Mouse (Mus musculus): ENCODE measurements around the gene Shank2.

Gene Shank2

DNA sequence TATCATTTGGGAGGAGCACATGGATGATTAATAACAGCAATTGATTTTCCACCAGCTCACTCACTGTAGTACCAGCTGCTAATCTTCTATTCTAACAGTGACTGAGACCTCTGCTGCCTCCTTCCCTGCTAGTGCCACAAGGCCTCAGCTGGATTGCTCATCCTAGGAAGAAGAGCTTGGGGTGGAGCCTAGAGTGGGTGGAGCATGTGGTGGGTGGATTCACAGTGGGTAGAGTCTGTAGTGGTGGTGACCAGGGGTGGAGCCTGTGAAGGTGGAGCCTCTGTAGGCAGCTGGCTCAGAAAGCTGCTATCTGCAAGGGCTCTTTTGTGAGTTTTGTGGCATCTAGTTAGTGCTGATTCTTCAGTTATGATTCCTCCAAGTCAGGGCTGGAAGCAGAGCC, 334.9 kb downstream of the Shank2 start:
- no peak for DNase-seq (ENCODE audit: low read depth, low spot score)

DNA sequence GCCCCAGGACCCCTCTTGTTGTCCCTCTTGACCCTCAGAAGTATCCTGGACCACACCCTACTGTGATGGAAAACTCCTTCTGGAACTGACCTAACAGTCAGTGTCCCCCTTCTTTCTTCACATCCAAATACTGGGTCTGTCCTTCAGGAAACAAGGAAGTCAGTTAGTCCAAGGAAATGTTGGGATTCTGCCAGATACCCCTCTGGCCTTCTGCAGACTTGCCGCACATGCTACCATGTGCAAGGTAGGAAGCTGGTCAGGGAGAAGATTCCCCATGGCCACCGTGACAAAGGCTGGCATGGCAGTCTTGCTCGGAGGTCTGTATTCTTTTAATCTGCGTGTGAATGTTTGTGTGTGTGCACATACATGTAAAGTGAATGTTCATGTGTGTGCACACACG, 337.0 kb downstream of the Shank2 start:
- no peak for DNase-seq (ENCODE audit: low read depth, low spot score)

DNA sequence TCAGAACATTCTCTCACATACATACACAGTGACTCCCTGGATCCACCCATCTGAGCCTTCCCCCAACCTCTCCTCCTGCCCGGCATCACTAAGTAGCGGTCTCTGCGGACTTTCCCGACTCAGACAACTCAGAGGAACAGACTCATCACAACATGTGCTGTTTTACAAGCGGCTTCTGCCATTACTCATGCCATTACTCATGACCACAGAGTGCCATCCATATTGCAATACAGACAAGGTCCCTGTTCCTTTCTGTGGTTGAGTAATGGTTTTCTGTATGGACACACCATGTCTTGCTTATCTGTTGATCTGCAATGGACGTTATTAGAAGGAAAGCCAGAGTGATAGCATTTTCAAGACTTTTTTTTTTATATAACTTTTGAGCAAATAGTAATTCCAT, 338.6 kb downstream of the Shank2 start:
- no peak for DNase-seq (ENCODE audit: low read depth, low spot score)

DNA sequence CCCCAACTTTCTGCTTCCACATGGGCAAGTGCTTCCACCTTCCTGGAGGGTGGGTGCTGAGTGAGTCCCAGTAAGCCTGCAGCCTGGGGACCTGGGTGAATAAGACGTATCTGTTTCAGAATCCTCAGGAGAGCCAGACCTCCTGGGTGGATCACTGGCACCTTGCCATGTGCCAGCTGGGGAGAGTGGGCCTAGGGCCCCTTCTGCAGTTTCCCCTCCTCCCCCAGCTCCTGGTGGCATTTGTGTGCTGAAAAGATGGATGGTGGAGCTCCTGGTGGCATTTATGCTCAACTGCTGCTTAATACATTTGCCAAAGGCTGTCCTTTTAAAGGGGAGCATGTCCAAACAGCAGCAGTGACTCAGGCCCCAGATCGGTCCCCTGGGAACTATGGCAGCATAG, 364.4 kb downstream of the Shank2 start:
- DNase-seq (ENCODE audit: low read depth, low spot score) = no peak

DNA sequence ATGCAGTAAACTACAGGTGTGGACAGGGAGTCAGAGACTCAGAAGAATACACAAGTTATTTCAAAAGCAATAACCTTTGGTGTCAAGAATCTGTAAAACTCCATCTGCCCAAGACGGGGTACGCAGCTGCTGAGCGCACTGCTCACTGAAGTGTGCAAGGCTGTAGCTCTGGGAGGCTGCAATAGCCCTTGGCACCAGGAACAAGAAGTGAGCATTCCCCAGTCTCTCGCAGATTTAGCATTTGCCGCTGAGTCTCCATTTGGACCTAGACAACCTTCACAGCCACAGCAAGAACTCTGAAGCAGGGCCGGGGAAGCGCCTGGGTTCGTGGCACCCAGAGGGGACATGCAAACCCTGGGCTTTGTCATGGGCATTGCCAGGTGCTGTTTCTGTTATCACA, 371.3 kb downstream of the Shank2 start:
- no peak for DNase-seq (ENCODE audit: low read depth, low spot score)

DNA sequence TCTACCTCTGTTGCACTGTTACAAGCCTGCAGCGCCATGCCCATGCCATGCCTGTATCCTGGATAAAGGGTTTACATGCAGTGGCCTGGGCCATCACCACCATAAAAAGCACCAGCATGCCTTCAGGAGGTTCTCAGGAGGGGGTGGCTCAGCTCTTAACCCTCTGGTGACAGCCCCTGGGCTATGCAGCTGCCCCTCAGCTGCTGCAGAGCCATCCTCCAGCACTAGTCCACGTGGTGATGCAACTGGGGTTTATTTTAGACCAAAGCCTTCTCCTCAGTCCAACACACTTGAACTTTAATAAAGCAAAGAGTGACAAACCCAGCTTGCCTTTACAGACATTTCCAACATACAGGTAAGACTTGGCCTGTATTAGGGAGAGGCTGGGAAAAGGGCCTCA, 373.8 kb downstream of the Shank2 start:
- no peak for DNase-seq (ENCODE audit: low read depth, low spot score)

DNA sequence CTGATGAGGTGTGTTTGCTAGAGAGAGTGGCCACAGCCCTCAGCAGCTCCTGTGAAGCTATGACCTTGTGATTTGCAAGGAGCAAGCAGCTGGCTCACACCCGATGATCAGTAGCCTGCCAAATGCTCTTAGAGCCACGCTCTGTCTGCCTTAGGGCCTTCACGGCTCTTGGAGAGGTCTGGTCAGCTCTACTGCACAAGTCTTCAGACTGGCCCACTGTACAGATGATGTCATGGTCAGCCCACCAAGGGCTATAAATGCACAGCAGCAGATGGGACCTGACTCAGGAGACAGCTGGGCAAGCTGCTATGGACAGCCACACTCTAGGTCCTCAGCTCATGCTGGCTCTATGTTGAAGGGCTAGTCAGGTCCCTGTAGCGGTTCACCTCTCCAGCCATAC, 376.5 kb downstream of the Shank2 start:
- no peak for DNase-seq (ENCODE audit: low read depth, low spot score)

DNA sequence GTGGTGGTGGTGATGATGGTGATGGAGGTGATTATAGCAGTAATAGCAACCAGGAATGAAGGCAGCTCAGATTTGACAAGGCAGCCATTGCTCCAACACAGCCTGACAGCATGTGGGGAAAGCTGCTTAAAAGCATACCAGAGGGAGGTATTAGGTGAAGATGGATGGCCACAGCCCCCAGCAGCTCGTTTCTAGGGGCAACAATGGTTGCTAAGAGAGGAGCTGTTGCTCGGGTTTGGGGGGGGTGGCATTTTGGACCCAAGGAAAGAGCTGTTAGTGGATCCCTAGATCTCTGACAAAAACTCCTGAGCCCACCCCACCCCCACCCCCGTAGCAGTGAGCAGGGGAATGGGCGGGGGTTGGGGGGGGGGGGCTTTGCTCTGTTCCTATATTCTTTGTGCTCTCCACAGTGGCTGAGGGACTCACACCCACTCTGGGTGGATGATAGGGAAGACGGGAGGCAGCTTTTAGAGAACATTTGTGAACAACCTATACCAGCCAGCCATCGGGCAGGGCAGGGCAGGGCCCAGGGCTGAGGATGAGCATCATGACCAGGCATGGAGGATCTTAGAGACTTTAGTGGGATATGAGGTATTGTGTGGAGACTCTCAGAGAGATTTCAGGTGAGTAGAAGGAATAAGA, 377.6 kb downstream of the Shank2 start:
- DNase-seq (ENCODE audit: low read depth, low spot score) = no peak

DNA sequence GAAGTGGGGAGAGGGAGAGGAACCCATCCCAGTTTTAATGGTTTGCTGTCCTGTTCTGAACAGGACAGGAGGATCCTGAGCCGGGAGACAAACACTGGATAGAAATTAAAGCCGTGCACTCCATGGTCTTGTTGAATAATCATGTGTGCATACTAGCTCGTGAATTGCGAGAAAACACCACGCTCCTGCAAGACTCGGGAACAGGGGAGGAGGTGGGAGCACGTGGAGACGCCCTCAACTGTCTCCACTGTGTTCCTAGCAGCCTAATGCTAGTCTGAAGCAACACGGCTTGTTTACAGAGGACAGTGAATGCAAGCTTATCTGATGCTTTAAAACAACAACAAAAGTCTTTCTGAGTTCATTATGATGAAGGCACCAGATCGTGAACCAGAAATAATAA, 379.9 kb downstream of the Shank2 start:
- no peak for DNase-seq (ENCODE audit: low read depth, low spot score)

DNA sequence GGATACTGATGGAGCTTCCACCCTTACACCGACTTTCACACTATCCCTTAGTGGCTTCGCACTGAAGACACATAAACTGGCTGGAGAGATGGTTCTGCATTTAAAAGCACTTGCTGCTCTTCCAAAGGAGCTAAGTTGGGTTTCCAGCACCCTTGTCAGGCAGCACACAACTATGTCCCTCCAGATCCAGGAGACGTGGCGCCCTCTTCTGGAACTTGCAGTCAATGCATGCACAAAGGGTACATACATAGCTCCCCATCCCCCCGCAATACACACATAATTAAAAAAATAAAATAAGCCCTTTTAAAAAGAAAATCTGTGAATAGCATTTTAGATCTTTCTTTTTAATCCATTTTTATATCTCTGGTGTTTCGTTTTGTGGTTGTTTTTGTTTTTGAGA, 385.8 kb downstream of the Shank2 start:
- DNase-seq (ENCODE audit: low read depth, low spot score) = no peak

DNA sequence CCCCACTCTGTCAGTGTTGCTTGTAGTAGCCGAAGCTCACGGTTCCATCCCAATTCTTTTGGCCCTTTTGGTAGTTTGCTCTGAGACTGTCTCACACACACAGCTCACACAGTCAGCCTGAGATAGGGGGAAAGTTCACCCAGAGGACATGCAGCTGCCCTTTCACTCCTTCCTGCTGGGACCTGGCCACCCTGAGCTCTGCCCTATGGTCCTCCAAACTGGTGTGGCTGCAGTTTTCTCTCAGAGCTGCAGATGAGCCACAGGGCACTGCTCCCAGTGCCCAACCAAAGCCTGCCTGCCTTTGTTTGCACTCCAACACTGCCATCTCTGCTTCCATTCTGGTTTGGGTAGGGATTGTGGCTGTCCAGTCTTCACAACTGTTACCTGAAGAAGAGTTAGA, 388.0 kb downstream of the Shank2 start:
- no peak for DNase-seq (ENCODE audit: low read depth, low spot score)

DNA sequence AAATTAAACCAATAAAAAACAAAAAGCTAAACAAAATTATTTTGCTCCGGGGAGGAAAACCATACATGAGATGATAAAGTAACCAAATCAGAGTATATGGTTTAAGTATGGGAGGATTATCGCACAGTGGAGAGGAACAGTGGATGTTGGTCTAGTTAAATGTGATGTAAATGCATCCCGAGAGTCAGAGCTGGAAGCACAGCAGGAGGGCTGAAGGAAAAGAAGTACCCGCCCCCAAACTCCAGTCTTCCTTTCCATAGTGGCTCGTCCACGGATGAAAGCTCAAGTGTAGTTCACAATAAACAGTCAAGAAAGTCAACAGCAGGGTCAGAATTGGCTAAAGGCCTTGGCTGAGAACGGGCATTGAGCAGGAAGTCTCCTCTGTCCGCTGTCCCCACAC, 388.9 kb downstream of the Shank2 start:
- DNase-seq (ENCODE audit: low read depth, low spot score) = no peak

DNA sequence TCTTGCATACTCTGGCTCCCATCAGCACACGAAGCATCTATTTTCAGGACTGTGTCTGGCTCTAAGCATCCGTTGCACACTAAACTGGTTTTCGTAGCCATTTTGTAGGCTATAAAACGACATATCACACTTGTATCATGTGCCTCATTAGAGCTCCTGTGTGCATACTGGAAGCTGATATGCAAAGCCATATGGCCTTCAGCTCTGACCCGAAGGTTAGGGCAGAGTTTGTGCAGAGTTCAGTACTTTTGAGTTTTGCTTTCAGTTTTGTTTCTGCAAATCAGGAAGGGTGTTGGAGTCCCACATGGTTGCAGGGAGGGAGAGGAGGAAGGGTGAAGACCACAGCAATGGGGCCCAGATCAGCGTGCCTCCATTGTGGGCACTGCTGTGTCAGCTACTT, 390.0 kb downstream of the Shank2 start:
- no peak for DNase-seq (ENCODE audit: low read depth, low spot score)

DNA sequence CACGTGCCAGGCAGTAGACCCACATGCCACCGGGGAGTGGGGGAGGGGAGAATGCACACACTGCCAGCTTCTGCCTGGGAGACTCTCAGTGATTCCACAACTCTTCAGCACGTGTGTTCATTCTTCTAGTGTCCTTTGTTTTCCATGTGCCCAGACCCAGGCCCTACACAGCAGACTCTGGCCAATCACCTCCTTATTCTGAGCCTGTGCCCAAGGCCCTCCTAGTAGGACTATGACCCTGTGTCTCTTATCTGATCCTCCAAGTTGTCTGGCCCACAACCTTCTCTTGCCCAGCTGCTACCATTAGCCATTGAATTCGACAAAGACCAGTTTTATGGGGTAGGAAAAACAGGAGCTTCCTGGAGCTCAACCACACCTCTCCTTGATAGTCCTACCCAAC, 400.8 kb downstream of the Shank2 start:
- DNase-seq (ENCODE audit: low read depth, low spot score) = no peak

DNA sequence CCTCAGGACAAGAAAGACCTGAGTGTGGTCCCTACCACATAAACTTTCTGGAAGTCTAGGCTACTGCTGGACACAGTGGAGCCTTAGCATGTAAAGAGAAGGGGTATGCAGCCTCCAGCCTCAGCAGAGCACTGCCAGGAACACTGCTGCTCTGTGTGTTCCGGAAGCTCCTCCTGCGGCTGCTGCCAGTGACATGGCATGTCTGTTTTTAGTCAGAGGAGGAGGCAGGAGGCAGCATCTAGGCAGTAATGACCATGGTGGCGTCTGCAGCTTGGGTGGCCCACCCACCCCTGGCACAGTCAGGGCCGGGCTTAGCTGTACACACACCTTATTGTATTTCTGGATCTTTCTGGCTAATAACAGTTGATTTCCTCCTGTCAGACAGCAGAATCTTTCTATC, 405.9 kb downstream of the Shank2 start:
- no peak for DNase-seq (ENCODE audit: low read depth, low spot score)

DNA sequence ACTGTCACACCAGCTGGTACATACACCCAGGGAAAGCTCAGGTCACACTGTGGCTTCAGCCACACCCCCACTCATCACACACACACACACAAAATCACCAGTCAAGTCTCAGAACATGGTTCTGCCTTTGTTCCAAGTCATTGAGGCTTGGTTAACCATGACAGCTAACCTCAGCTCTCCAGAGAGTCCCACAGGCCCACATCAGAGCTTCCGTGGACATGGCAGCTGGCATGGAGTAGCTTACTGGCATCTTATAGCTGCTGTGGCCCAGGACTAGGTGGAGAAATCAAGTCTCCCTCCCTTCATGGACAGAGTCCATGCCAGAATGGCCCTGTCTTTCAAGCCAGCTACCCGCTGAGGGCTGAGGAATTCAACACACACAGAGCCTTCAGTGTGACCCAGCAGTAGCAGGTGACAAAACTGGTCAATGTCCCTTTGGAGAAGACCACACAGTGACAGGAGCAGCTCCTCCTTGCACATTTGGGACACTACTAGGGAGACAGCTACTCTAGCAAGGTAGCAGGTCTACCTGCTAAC, 406.8 kb downstream of the Shank2 start:
- no peak for DNase-seq (ENCODE audit: low read depth, low spot score)

DNA sequence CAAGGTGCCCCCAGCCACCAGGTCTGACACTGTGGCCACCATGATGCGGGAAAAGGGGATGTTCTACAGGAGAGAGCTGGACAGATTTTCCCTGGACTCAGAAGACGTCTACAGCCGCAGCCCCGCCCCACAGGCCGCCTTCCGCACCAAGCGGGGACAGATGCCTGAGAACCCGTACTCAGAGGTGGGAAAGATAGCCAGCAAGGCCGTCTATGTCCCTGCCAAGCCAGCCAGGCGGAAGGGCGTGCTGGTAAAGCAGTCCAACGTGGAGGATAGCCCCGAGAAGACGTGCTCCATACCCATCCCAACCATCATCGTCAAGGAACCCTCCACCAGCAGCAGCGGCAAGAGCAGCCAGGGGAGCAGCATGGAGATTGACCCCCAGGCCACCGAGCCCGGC, 408.0 kb downstream of the Shank2 start:
- no peak for DNase-seq (ENCODE audit: low read depth, low spot score)

DNA sequence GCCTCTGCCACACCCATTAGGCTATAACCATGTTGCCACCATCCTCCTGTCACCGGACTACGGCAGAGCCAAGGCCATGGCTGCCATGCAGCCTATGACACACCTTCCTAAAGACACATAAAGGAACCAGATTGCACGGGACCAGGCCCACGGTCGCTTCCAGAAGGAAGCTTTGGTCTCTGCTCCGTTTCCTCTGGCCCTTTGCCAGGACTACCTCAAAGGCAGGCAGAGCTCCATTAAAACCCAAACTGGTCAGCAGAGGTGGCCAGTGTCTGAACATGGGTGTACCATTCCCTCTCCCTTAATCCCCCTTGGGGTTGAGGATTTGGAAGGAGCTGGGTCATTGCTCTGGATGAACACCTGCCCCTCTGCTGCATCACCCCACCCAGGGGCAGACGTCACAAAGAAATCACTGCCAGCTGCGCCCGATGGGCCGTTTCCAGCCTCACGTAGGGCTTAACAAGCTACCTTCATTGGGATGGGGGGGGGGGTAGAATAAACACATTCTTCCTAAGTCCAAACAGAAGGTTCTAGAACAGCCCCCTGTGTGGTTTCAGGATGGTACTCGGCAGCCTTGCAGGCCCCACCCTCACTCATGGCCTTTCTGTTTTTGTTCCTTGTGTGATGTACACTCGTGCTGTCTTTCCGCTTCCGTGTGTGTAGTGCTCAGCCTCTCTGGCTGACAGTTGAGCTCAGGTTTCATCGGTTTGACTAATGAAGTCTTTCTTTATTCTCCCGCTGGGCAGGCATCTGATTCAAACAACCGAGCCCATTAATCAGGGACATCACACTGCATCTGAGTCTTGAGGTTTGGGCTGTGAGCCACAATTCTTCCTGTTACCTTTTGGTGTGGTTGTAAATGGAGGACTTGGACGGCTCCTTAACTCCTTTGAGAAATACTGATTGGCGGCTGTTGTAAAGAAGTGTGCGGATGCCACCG, 410.5 kb downstream of the Shank2 start:
- no peak for DNase-seq (ENCODE audit: low read depth, low spot score)

DNA sequence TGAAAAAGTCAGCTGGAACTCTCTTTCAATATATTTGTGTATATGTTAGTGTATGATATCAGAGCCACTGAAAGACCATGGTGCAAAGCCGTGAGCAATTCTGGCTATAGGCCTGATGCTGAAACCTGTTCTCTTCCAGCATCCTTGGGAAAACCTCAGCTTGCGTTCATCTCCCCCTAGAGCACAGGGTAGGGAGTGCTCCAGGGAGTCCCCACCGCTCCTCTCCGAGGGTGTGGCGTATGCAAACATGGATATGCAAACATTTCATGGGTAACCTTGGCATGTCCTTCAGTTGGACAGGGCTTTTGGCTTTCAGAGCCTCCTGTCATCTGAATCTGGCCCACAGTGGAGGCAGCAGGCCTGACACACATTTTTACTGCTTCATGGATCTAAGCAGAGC, 412.9 kb downstream of the Shank2 start:
- no peak for DNase-seq (ENCODE audit: low read depth, low spot score)

DNA sequence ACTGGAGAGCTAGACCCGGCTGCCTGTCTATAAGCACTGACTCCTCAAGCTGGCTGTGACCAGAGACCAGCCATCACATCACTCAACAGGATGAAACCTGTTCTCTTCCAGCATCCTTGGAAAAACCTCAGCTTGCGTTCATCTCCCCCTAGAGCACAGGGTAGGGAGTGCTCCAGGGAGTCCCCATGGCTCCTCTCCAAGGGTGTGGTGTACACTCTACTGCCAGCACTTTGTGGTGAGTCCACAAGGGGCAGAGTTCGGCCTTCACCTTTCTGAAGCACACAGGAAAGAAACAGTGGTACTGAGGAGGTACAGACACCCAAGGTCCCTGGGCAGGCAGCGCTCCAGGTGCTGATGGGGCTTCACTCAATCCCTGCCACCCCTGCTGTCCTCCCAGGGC, 414.1 kb downstream of the Shank2 start:
- DNase-seq (ENCODE audit: low read depth, low spot score) = no peak

DNA sequence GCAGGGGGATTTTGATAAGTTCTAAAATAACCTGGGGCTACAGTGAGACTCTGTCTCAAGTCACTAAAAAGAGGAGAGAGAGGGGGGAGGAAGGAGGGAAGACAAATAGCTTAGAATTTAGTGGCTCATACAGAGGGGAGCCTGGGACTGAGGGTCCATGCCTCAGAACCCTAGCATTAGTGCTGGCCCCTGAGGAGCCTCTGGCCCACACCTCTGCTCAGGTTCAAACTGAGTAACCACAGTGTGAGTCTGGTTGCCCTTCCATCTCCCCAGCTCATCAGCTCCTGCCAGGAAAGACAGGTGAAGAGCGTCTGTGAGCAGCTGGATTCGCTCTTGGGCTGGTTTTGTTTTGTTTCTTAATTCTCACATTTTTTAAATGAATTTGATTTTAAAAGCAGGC, 415.5 kb downstream of the Shank2 start:
- no peak for DNase-seq (ENCODE audit: low read depth, low spot score)

DNA sequence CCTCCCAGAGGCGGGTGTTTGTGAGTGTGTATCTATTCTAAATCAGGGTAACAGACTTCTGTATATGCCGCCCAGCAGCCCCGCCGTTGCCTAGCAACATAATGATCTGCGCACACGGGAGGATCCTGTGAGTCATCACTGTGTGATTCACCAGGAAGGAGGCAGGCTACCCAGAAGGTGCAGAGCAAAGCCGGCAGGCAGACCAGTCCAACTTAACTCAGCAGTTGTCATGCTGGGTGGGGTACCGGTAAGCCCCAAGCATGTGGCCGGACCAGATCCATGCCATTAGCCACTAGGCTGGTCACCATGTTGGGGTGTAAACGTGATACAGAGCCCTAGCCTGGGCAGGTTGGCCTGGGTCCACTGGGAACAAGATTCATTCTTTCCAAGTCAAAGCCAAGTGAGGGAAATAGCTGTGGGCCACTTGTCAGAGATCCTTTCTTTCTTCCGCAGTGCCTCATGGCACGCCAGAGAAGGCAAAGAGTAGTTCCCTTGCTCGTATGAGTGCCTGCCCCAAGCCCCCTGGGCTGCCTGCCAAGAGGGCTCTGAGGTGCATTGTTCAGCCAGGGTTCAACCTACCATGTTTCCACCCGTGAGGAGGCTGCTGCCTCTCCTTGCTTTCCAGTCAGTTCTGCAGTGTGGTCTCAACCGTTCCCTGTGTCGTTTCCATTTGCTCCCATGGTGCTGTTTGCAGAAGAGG, 416.1 kb downstream of the Shank2 start:
- DNase-seq (ENCODE audit: low read depth, low spot score) = peak; percentile 17
